Mouse (Mus musculus) thymus, adult 2 months (tissue): ENCODE measurements around the gene Mrps26.

Experiments
- CTCF ChIP-seq: fragments of 200-500 bp; IDR thresholded peaks from 2 replicates; pipeline ENCODE4 v1.5.1; 2012; ENCODE audit warnings: mild to moderate bottlenecking, control low read depth, low read length, moderate library complexity, borderline replicate concordance; ENCODE audit not compliant: control insufficient read depth, poor library complexity, insufficient read depth; ENCODE audit errors: extremely low read depth
- POLR2A ChIP-seq: fragments of 200-500 bp; IDR thresholded peaks from 2 replicates; pipeline ENCODE4 v1.6.1; 2012; ENCODE audit warnings: mild to moderate bottlenecking, low read length, control low read depth, moderate library complexity; ENCODE audit not compliant: control insufficient read depth, poor library complexity, insufficient read depth; ENCODE audit errors: extremely low read depth

DNA sequence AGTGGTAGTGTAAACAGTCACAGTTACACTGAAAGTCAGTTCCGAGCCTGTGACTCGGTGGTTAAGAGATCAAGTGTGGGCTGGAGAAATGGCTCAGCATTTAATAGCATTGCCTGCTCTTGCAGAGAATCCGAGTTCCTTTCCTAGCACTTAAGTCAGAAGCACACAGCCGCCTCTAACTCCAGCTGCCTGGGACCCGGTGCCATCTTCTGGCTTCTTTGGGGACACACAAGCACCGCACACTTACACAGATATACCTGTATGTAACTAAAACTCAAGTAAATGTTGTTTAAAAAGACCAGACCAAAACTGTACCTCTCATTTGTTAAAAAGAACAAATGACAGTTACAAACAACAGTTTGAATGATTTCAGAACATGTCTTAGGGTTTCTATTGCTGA is 35.1 kb upstream of the Mrps26 start:
- TF ChIP-seq POLR2A (no peak), CTCF (no peak)
